Mouse (Mus musculus) lung, postnatal 0 days (tissue): Measurements from ENCODE around the gene D430041D05Rik.

Source experiments
- CTCF ChIP-seq: IDR thresholded peaks from 2 replicates; pipeline ENCODE4 v1.5.1; 2016; ENCODE audit warnings: antibody characterized with exemption, mild to moderate bottlenecking
- EP300 ChIP-seq: IDR thresholded peaks from 2 replicates; pipeline ENCODE4 v1.6.1; 2016; ENCODE audit warnings: antibody characterized with exemption, mild to moderate bottlenecking, control low read depth

GRCm38 (mm10) chr2:104426112-104426511 is 15.3 kb upstream of the D430041D05Rik start:
- no peak for TF ChIP-seq EP300
- no peak for TF ChIP-seq CTCF
